Mouse (Mus musculus) spleen, embryonic (tissue): ENCODE measurements around the gene Terf2ip.

ENCODE experiments used
- CTCF ChIA-PET: fragments of 350-600 bp; sonication (Branson Sonifier 250); formaldehyde crosslinking; loops from one replicate; lab custom pipeline; 2022; lab: Charles Lee

The Terf2ip gene

GRCm38 (mm10) chr8:112010997-112011815, at the start of gene Terf2ip, which contains the start of gene Kars:
Terf2ip (plus strand) TSS chr8:112011398.
Kars (minus strand) TSS chr8:112011323.
- CTCF ChIA-PET = interaction anchor here (0.5 kb wide), 1 partner anchor 25 kb away, joined by 3 read pairs; no protein-coding TSS in a partner anchor

GRCm38 (mm10) chr8:111962589-111962988, 48.6 kb upstream of the Terf2ip start:
- CTCF ChIA-PET = no interaction called here

- CTCF ChIA-PET = no interaction called here
Measured at GRCm38 (mm10) chr8:111963091-111963490, 48.1 kb upstream of the Terf2ip start.

- CTCF ChIA-PET = no interaction called here
Measured at GRCm38 (mm10) chr8:111963546-111963945, 47.7 kb upstream of the Terf2ip start.

- CTCF ChIA-PET = no interaction called here
Measured at GRCm38 (mm10) chr8:111964351-111964750, 46.8 kb upstream of the Terf2ip start.

- CTCF ChIA-PET = no interaction called here
Measured at GRCm38 (mm10) chr8:111964849-111965561, 46.2 kb upstream of the Terf2ip start.

GRCm38 (mm10) chr8:111967246-111967870, 43.8 kb upstream of the Terf2ip start:
- CTCF ChIA-PET = interaction anchor here (0.5 kb wide), 1 partner anchor 48 kb away, joined by 4 read pairs; no protein-coding TSS in a partner anchor

- CTCF ChIA-PET = no interaction called here
Measured at GRCm38 (mm10) chr8:111968541-111968940, 42.7 kb upstream of the Terf2ip start.

- CTCF ChIA-PET = interaction anchor here (0.5 kb wide), 1 partner anchor 775 kb away, joined by 4 read pairs; no protein-coding TSS in a partner anchor
Measured at GRCm38 (mm10) chr8:111968991-111969390, 42.2 kb upstream of the Terf2ip start.

- CTCF ChIA-PET = no interaction called here
Measured at GRCm38 (mm10) chr8:111974138-111974537, 37.1 kb upstream of the Terf2ip start.

GRCm38 (mm10) chr8:111975706-111976105, 35.5 kb upstream of the Terf2ip start:
- CTCF ChIA-PET = no interaction called here

GRCm38 (mm10) chr8:111976326-111976725, 34.9 kb upstream of the Terf2ip start:
- CTCF ChIA-PET = no interaction called here

GRCm38 (mm10) chr8:111978147-111978546, 33.1 kb upstream of the Terf2ip start:
- CTCF ChIA-PET = interaction anchor here (0.6 kb wide), 1 partner anchor 82 kb away, joined by 9 read pairs; no protein-coding TSS in a partner anchor

GRCm38 (mm10) chr8:111982116-111982515, 29.1 kb upstream of the Terf2ip start:
- CTCF ChIA-PET = no interaction called here

- CTCF ChIA-PET = no interaction called here
Measured at GRCm38 (mm10) chr8:111984511-111984910, 26.7 kb upstream of the Terf2ip start.

GRCm38 (mm10) chr8:111989911-111990310, 21.3 kb upstream of the Terf2ip start:
- CTCF ChIA-PET = interaction anchor here (0.6 kb wide), 1 partner anchor 72 kb away, joined by 13 read pairs; no protein-coding TSS in a partner anchor

GRCm38 (mm10) chr8:111991278-111991677, 19.9 kb upstream of the Terf2ip start:
- CTCF ChIA-PET = interaction anchor here (1.1 to 1.4 kb wide), 2 partner anchors 109 to 113 kb away, joined by 3 to 6 read pairs; no protein-coding TSS in a partner anchor

- CTCF ChIA-PET = interaction anchor here (0.7 to 1.4 kb wide), 2 partner anchors 60 to 114 kb away, joined by 3 to 6 read pairs; no protein-coding TSS in a partner anchor
Measured at GRCm38 (mm10) chr8:111992013-111992702, 19.0 kb upstream of the Terf2ip start, which contains the start of gene Adat1. Adat1 (minus strand) TSS chr8:111992302.

- CTCF ChIA-PET = interaction anchor here (0.6 kb wide), 1 partner anchor 138 kb away, joined by 3 read pairs; the partner anchor contains the start of gene Cfdp1
Measured at GRCm38 (mm10) chr8:111992703-111993039, 18.5 kb upstream of the Terf2ip start.

- CTCF ChIA-PET = no interaction called here
Measured at GRCm38 (mm10) chr8:112004754-112005153, 6.4 kb upstream of the Terf2ip start.

GRCm38 (mm10) chr8:112005601-112006000, 5.6 kb upstream of the Terf2ip start:
- CTCF ChIA-PET = no interaction called here
